Mouse (Mus musculus) CD4-positive, CD25-positive, alpha-beta regulatory T cell, adult 2 months (primary cell): ENCODE measurements around the gene A930033H14Rik.

Experiments
- DNase-seq: peaks from one replicate; pipeline ENCODE4 v3.0.0-alpha.2; 2012; ENCODE audit warnings: low read depth, low spot score

A930033H14Rik gene

GRCm38 (mm10) chr10:69192266-69192665, 20.6 kb downstream of the A930033H14Rik start:
- no peak for DNase-seq

- no peak for DNase-seq
These were observed 22.3 kb downstream of the A930033H14Rik start for GRCm38 (mm10) chr10:69190434-69191160.

GRCm38 (mm10) chr10:69187773-69188443, 25.0 kb downstream of the A930033H14Rik start:
- DNase-seq, result no peak

- DNase-seq, result peak; percentile 73
These were observed 26.7 kb downstream of the A930033H14Rik start for GRCm38 (mm10) chr10:69185894-69186893.

- DNase-seq, result no peak
These were observed 27.5 kb downstream of the A930033H14Rik start for GRCm38 (mm10) chr10:69185431-69185830.

GRCm38 (mm10) chr10:69184903-69185302, 28.0 kb downstream of the A930033H14Rik start:
- no peak for DNase-seq

GRCm38 (mm10) chr10:69180997-69181396, 31.9 kb downstream of the A930033H14Rik start:
- no peak for DNase-seq

- no peak for DNase-seq
These were observed 33.6 kb downstream of the A930033H14Rik start for GRCm38 (mm10) chr10:69179341-69179740.

GRCm38 (mm10) chr10:69176116-69176515, 36.8 kb downstream of the A930033H14Rik start:
- no peak for DNase-seq

GRCm38 (mm10) chr10:69172412-69172811, 40.5 kb downstream of the A930033H14Rik start:
- no peak for DNase-seq

- no peak for DNase-seq
These were observed 46.4 kb downstream of the A930033H14Rik start for GRCm38 (mm10) chr10:69166514-69166913.

GRCm38 (mm10) chr10:69165847-69166246, 47.1 kb downstream of the A930033H14Rik start:
- no peak for DNase-seq

GRCm38 (mm10) chr10:69165125-69165524, 47.8 kb downstream of the A930033H14Rik start:
- DNase-seq, result peak; percentile 67

GRCm38 (mm10) chr10:69163216-69163615, 49.7 kb downstream of the A930033H14Rik start:
- no peak for DNase-seq

GRCm38 (mm10) chr10:69162577-69162976, 50.3 kb downstream of the A930033H14Rik start:
- DNase-seq, result no peak

GRCm38 (mm10) chr10:69161503-69161902, 51.4 kb downstream of the A930033H14Rik start:
- no peak for DNase-seq

- peak; percentile 15 for DNase-seq
These were observed 52.0 kb downstream of the A930033H14Rik start for GRCm38 (mm10) chr10:69160877-69161276.
